Mouse (Mus musculus): Measurements from ENCODE around the gene Tns1. TPM values are rescaled to one million over a fixed set of nuclear protein-coding genes. Genes with fewer than 3 reads are reported as not detected.
A peak's percentile ranks its signal among the peaks of the same experiment; 100 is the strongest.

The Tns1 gene
- total and polyA plus RNA-seq, 3 experiments: 365 to 748 (median 629) TPM

DNA sequence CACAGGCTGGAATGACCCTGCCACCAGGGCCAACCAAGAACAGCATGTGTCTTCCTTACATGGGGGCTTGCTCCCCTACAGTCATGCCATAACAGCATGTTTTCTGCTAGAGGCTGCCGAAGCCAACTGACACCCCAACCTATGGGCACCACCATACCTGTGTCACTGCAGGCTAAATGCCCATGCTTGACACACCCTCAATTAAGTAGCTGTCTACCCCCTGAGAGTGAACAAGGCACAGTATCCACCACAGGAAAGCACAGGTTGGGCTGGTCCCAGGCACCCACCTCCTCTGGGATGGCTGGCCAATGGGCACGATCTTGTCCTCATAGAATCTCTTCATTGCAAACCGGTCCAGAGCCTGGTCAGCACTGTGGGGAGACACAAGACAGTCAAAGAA lies 134.2 kb downstream of the Tns1 start:
- Histone ChIP-seq H3K4me3 (no peak overlapping the region), H3K36me3 (ENCODE audit: control insufficient read depth, insufficient read depth, low read length) (peaks cover 36% of the 10 kb centered on the region), H3K79me2 (replicated peaks; ENCODE audit: control insufficient read depth, insufficient read depth, low read length) (peaks cover 1% of the 10 kb centered on the region; the same call in 1 of the 2 replicates), H3K27me3 (ENCODE audit: control insufficient read depth, insufficient read depth, low read length) (no peaks in the 10 kb centered on the region), H3K27ac (peak overlapping the region; percentile 28), H3K4me1 (ENCODE audit: control insufficient read depth, insufficient read depth, low read length) (peaks cover 23% of the 10 kb centered on the region), H3K9ac (ENCODE audit: low read depth, low read length) (0 out of 2 replicates have a peak overlapping the region, but pooled peaks have one; percentile 4)
- DNase-seq: no peak
- TF ChIP-seq EP300 (IDR thresholded peaks at IDR 0.05; ENCODE audit: insufficient read depth, low read depth, low read length) (no peak), POLR2A (IDR thresholded peaks at IDR 0.05; ENCODE audit: insufficient read depth, low read depth, low read length) (no peak), CTCF (IDR thresholded peaks at IDR 0.05) (no peak)
- intact Hi-C loops (cut with DNase I): no loop called here
- WGBS: 83% methylated on average over 3 of the region's 3 CpGs

DNA sequence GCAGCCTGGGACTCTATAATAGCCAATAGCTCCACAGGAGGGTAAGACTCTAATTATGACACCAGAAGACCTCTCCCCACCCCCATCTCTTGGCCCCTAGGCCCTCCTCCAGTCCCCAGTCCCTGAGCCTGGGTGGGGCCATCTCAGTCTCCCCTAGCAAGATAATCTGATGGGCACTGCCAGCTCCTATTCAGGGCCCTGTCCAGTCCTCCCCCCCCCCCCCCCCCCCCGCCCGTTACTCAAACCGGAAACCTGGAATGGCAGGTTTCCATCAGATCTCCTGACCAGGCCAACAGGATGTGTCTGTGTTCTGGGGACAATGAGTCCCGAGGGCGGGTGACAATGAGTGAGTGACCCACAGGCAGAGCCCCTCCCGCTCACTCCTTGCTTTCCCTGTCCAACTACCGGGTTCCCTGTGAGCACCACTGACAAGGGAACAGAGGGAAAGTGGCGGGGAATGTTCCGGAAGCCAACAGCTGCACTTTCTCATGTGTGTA lies 136.5 kb downstream of the Tns1 start:
- Histone ChIP-seq H3K4me3 (no peak overlapping the region), H3K4me1 (ENCODE audit: control insufficient read depth, insufficient read depth, low read length) (peaks cover 18% of the 10 kb centered on the region), H3K9ac (ENCODE audit: low read depth, low read length) (peak overlapping the region; percentile 18), H3K27me3 (ENCODE audit: control insufficient read depth, insufficient read depth, low read length) (no peaks in the 10 kb centered on the region), H3K79me2 (replicated peaks; ENCODE audit: control insufficient read depth, insufficient read depth, low read length) (peaks cover 1% of the 10 kb centered on the region; the same call in 1 of the 2 replicates), H3K27ac (peak overlapping the region; percentile 81), H3K36me3 (ENCODE audit: control insufficient read depth, insufficient read depth, low read length) (peaks cover 30% of the 10 kb centered on the region)
- intact Hi-C loops (cut with DNase I): loop anchor here (1.0 kb wide), 1 partner anchor 11 kb away; no protein-coding TSS in a partner anchor
- DNase-seq: peak; percentile 76 to 86
- no peak for TF ChIP-seq POLR2A (IDR thresholded peaks at IDR 0.05; ENCODE audit: insufficient read depth, low read depth, low read length)
- TF ChIP-seq EP300 (IDR thresholded peaks at IDR 0.05; ENCODE audit: insufficient read depth, low read depth, low read length): peak; percentile 99
- 6% methylated on average over 7 of the region's 9 CpGs for WGBS

DNA sequence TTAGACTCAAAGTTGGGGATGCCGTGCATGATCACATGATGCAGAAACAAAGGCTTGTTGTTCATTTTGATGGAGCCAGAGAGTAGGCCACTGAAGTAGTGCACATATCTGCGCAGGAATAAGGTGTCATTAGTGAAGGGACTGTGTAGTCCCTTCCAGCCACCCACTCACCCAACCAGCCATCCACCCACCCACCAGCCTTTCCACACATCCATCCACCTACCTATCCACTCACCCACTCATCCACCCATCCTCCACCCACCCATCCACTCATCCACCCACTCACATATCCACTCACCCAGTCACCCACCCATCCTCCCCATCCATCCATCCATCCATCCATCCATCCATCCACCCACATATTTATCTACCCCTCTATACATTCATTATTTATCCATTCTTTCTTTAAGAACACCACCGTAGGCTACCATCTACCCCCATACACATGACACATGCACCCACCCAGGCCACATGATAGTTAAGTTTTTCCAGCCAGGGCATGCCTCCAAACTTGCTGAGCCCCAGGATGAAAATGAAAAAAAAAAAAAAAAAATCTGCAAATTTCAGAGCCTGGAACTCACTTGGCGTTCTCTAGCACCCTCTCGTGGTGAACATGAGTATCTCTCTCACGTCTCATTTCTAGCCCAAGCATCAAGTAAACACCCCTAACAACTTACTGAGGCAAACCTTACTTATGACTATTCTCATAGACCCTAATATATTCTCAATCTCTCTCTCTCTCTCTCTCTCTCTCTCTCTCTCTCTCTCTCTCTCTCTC lies 137.8 kb downstream of the Tns1 start:
- peaks cover 19% of the 10 kb centered on the region for H3K4me1 ChIP-seq (ENCODE audit: control insufficient read depth, insufficient read depth, low read length)
- peaks cover 42% of the 10 kb centered on the region for H3K36me3 ChIP-seq (ENCODE audit: control insufficient read depth, insufficient read depth, low read length)
- H3K4me3 ChIP-seq: no peak overlapping the region
- DNase-seq: peak; percentile 48 to 61
- intact Hi-C loops (cut with DNase I): loop anchor here (1.0 kb wide), 1 partner anchor 84 kb away; no protein-coding TSS in a partner anchor
- no peak overlapping the region for H3K9ac ChIP-seq (ENCODE audit: low read depth, low read length)
- no peak overlapping the region; the same call in 1 of the 2 replicates for H3K27ac ChIP-seq
- H3K27me3 ChIP-seq (ENCODE audit: control insufficient read depth, insufficient read depth, low read length): no peaks in the 10 kb centered on the region
- peaks cover 1% of the 10 kb centered on the region; the same call in 1 of the 2 replicates for H3K79me2 ChIP-seq (replicated peaks; ENCODE audit: control insufficient read depth, insufficient read depth, low read length)
- TF ChIP-seq POLR2A (IDR thresholded peaks at IDR 0.05; ENCODE audit: insufficient read depth, low read depth, low read length) (no peak), CTCF (IDR thresholded peaks at IDR 0.05) (peak; percentile 84), EP300 (IDR thresholded peaks at IDR 0.05; ENCODE audit: insufficient read depth, low read depth, low read length) (no peak)
- 46% methylated on average over 6 of the region's 6 CpGs for WGBS

DNA sequence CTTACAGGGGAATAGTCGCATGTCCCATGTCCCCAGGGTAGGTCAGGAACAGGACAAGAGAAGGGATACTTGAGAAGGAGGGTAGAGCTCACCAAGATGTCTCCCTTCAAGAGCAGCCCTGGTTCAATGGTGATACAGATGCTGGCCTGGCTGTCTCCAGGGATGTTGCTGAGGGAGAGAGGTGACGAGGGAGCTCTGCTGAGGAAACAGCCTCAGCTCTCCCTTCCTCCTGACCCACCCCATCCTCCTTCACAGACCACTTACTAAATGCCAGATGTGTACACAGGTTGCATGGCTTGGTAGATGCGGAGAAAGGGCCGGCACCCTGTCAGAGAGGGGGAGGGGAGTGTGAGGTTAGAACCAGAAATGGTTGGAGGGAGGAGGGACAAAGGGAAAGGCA lies 138.6 kb downstream of the Tns1 start:
- Histone ChIP-seq H3K79me2 (replicated peaks; ENCODE audit: control insufficient read depth, insufficient read depth, low read length) (peaks cover 1% of the 10 kb centered on the region; the same call in 1 of the 2 replicates), H3K36me3 (ENCODE audit: control insufficient read depth, insufficient read depth, low read length) (peaks cover 42% of the 10 kb centered on the region), H3K27ac (no peak overlapping the region; the same call in 1 of the 2 replicates), H3K9ac (ENCODE audit: low read depth, low read length) (no peak overlapping the region), H3K27me3 (ENCODE audit: control insufficient read depth, insufficient read depth, low read length) (no peaks in the 10 kb centered on the region), H3K4me3 (no peak overlapping the region), H3K4me1 (ENCODE audit: control insufficient read depth, insufficient read depth, low read length) (peaks cover 19% of the 10 kb centered on the region)
- 68% methylated on average over 4 of the region's 4 CpGs for WGBS
- intact Hi-C loops (cut with DNase I): loop anchor here (1.0 kb wide), 1 partner anchor 83 kb away; no protein-coding TSS in a partner anchor
- TF ChIP-seq EP300 (IDR thresholded peaks at IDR 0.05; ENCODE audit: insufficient read depth, low read depth, low read length) (no peak), POLR2A (IDR thresholded peaks at IDR 0.05; ENCODE audit: insufficient read depth, low read depth, low read length) (no peak), CTCF (IDR thresholded peaks at IDR 0.05) (no peak)
- no peak for DNase-seq

DNA sequence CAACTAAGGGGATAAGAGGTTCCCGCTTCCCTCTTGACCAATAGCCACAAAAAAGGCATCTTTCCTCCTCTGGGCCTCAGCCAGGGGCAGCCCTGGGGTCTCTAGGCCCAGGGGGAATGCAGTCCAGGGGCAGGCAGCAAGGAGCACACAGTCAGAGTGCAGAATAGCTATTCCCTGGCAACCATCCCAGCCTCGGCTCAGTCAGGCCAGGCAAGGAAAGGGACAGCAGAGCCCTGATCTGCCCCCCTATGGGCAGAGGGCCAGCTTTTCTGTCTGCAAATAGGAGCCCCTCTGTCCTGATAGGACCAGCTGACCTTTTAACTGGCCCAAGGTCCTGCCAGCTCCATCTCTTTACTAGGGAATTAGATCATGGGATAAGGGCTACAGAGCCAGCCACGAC lies 145.0 kb downstream of the Tns1 start:
- peak; percentile 69 to 75 for DNase-seq
- TF ChIP-seq EP300 (IDR thresholded peaks at IDR 0.05; ENCODE audit: insufficient read depth, low read depth, low read length) (no peak), POLR2A (IDR thresholded peaks at IDR 0.05; ENCODE audit: insufficient read depth, low read depth, low read length) (no peak), CTCF (IDR thresholded peaks at IDR 0.05) (no peak)
- intact Hi-C loops (cut with DNase I): loop anchor here (2.0 kb wide), 1 partner anchor 62 kb away; no protein-coding TSS in a partner anchor
- H3K79me2 ChIP-seq (replicated peaks; ENCODE audit: control insufficient read depth, insufficient read depth, low read length): no peaks in the 10 kb centered on the region; the same call in none of the 2 replicates
- H3K4me1 ChIP-seq (ENCODE audit: control insufficient read depth, insufficient read depth, low read length): peaks cover 6% of the 10 kb centered on the region
- 34% methylated on average over 3 of the region's 3 CpGs for WGBS
- peaks cover 61% of the 10 kb centered on the region for H3K36me3 ChIP-seq (ENCODE audit: control insufficient read depth, insufficient read depth, low read length)
- no peak overlapping the region for H3K4me3 ChIP-seq
- no peaks in the 10 kb centered on the region for H3K27me3 ChIP-seq (ENCODE audit: control insufficient read depth, insufficient read depth, low read length)
- H3K27ac ChIP-seq: peak overlapping the region; percentile 71
- H3K9ac ChIP-seq (ENCODE audit: low read depth, low read length): no peak overlapping the region

Measured in heart, adult 2 months (tissue).